Mouse (Mus musculus) megakaryocyte-erythroid progenitor cell, adult 5-6 weeks (primary cell): Measurements from ENCODE around the gene Nrxn3. TPM values are rescaled to one million over a fixed set of nuclear protein-coding genes. Genes with fewer than 3 reads are reported as not detected.
A peak's percentile ranks its signal among the peaks of the same experiment; 100 is the strongest.

Experiments
- ATAC-seq: replicated peaks from 2 replicates; pipeline ENCODE4 v1.8.0; 2016; ENCODE audit warnings: mild to moderate bottlenecking, inconsistent platforms; ENCODE audit not compliant: severe bottlenecking, poor library complexity, low FRiP score, low TSS enrichment
- total RNA-seq, 2 experiments: library from RNA; stranded (forward) in 1 of 2; stranded (reverse) in 1 of 2; fragments of 200-1000, 215-1000 nt in 1 of 2; fragments of >200 nt in 1 of 2; fragmentation: Nextera tagmentation in 1 of 2; gene quantifications; 2 replicates each; pipeline ENCODE4 v1.2.3; 2014 to 2017

The Nrxn3 gene
- total RNA-seq, 2 experiments from 2014 or later: not detected

DNA sequence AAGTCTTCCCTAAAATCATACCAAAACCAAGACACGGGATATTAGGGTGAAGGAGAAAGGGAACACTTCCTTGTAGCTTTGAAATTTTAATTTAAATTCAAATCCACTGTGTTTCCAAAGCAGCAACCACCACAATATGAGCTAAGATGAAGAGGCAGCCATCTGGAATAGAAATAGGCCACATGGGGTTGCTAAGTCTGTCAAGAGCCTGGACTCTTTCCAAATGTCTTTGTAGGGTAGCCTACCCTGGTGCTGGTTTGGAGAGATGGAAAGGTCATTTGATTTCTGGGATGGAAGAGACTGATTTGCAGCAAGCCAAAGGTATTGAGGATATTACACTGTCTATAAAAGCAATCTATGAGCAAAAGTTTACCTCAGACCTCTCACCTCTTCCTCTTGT lies 539.6 kb downstream of the Nrxn3 start:
- ATAC-seq: no peak

DNA sequence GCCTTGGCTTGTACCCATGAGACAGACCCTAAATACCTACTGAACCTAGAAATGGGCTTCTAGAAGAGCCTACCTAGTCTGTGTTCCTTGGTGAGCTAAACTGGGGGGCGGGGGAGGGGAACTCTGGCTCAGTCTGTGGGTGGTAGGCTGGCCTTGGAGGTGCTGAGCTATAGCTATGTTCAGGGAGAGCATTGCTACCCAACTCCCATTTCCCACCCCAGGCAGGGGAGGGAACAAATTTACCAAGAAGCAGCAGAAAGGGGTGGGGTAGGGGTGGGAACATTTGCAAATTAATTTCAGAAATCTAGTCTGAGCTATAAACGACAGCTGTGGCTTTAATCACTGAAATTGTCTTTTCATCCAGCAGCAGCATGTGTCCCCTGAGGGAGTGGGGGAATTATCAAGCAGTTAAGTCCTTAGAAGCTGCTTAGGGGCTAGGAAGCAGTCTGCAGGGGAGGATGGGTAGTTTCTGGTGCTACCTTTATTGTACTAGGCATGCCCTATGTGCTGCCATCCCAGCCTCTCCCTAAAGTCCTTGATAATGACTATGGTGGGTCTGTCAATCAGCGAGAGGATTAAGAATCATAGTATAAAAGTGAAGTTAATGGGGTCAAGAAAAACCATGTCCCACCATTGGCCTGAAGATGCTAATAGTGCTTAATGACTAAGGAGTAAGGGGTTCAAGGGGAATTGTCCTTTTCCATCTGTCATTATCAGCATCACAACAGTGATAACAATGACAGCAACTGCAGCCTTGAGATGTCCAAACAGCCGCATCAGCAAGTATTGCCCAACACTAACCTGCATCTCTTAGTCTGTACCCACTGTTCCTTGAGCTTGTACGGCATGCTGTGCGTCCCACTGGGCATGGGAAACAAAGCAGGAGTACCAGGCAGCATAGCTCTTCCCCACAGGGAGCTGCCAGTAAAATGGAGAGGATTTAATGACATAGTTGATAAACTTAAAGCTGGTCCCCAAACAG lies 560.0 kb downstream of the Nrxn3 start:
- no peak for ATAC-seq

- ATAC-seq: no peak
Observed at GRCm38 (mm10) chr12:89284412-89284811, 561.7 kb downstream of the Nrxn3 start.

GRCm38 (mm10) chr12:89287037-89287436 lies 564.4 kb downstream of the Nrxn3 start:
- ATAC-seq: no peak

DNA sequence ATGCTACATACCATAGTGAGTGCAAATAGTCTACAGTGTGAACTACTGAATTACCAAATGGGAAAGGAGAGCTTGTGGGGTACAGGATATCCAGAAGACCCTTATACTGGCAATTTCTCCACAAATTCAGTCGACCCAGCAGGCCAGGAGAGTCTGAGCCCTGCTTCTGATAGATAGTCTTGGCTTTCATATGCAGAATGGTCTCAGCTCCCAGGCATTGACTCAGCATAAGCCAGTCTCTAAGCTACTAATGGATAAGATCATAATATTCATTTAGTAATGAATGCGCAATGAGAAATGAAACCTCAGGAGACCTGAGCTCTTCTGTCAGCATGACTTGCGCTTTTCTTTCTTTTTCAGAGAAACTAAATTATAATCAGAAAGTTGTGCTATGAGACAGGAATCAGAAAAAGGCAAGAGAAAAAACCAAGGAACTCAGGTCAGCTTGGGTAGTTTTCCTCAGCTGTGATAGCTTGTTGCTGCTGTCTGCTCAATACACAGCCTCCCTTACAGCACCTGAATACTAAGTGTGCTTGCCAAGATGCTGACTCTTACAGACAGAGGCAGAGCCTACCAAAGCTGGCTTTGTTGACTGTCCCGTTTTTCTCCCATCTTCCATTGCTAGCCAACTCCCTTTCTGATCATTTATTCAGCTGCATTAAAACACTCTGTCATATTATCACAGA lies 567.1 kb downstream of the Nrxn3 start:
- no peak for ATAC-seq

GRCm38 (mm10) chr12:89290736-89291574 lies 568.3 kb downstream of the Nrxn3 start:
- ATAC-seq: no peak

DNA sequence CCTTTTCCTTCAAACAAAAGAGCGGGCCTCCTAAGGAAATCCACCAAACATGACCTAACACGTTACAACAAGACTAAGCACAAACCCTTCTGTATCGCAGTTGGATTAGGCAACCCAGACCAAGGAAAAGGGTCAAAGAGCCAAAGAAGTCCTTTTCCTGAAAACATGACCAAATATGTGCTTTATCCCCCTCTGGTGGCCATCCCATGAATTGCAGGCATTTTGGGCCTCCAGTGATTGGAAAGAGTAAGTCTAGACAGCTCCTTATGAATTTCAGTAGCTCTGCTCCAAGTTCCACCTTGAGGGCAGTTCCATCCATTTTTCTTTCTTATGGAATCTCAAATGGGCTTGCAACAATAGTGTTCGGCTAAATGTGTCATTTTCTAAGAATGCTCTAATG lies 579.3 kb downstream of the Nrxn3 start:
- peak; percentile 61; the same call in 1 of the 2 replicates for ATAC-seq

GRCm38 (mm10) chr12:89310200-89310599 lies 587.5 kb downstream of the Nrxn3 start:
- no peak for ATAC-seq

GRCm38 (mm10) chr12:89312586-89312985 lies 589.9 kb downstream of the Nrxn3 start:
- peak; percentile 94 for ATAC-seq

DNA sequence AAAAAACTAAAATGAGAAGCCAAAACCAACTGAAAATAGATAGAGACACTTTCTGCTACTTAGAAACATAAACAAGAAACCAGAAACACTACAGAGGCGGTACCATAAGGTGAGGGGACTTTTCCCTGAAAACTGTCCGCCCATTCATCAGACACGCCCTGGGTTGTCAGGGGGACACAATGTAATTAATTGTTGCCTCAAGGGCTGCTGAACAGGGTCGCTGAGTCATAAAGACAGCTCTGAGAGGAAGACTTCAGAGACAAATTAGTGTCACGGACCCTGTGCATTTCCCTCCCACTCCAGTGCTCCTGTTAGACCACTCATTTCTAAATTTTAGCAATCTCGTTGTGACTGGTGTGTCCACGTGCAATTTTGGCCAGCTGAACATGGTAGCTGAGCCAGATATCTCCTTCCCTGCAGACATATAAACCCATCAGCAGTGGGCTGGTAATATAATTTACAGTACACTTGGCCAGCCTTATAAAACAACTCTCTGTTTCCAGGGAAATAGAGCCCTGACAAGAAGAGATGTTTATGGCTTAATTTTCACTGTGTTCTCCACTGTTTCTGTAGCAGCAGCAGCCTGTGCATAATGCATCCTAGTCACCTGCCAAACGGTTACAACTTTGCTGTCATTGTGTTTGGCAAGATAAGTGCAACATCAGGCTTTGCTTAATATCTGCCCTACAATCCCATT lies 603.3 kb downstream of the Nrxn3 start:
- no peak for ATAC-seq

DNA sequence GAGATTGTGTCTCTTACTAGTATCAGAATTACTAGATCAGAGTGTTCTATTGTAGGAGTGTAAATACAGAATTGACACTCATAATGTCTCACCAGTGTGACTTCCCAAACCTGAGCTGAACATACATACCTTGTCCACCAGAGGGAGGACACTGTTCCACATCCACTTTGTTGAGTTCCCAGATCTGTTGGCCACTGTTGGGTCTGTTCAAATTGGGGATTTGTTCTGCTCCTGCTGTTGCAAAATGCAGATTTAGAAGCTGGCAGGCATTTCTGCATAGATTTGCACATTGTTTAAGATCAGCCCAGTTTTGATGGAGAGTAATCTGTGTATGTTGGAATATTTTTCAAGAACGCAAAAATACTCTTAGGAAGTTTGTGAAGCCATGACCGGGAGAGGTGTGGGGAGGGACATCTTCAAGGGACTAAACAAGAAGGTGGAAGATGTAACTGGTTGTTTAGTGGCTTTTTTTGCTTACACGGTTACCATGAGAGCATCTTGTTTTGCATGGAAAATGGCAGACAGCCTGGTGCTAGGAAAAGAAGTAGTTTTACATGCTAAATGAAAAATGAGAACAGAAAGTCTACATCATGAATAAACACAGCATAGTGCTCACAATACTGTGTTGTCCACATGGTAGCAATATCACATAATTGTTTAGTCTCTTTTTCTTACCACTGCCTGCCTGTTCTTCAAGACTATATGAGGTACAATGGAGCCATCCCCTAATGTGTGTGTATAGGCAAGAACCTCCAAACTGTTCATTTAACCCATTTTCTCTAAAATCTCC lies 609.0 kb downstream of the Nrxn3 start:
- peak; percentile 63; the same call in 1 of the 2 replicates for ATAC-seq

GRCm38 (mm10) chr12:89333486-89333885 lies 610.8 kb downstream of the Nrxn3 start:
- ATAC-seq: no peak

DNA sequence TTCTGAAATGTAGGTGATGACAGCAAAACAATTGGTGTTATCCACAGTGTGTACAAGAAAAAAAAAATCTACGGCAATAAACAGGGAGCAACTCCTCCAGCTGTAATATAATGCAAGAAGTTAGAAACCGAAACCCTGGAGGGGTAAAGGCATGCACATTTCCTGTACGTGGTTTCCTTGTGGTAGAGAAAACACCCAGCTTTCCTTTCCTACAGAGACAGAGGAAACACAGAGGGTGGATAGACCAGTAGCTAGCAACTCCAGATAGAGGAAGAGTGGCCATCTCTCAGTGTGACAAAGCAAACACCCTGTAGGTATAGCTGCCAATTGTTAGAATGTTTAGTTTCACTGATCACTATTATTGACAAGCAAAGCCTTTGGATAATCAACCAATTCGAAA lies 642.2 kb downstream of the Nrxn3 start:
- ATAC-seq: no peak

DNA sequence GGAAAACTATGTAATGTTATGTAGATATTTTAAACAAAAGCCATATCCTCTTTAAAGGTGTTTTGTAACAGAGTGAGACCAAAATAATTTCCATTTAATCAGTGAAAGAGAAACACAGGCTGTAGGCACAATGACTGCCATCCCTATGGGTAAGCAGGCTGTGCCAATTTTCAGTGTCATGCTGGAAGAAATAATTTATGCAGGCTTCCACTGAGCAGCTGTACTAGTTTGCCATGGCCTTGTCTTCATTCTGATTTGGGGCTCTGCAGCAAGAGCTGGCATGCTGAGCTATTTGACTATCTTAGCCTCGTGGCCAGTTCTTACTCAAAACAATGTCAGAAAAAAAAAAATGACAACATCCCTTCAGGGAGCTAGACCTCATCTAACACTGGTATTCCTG lies 647.3 kb downstream of the Nrxn3 start:
- no peak for ATAC-seq

GRCm38 (mm10) chr12:89376600-89376999 lies 653.9 kb downstream of the Nrxn3 start:
- no peak for ATAC-seq

- ATAC-seq: no peak
Observed at GRCm38 (mm10) chr12:89377051-89377643, 654.5 kb downstream of the Nrxn3 start.

DNA sequence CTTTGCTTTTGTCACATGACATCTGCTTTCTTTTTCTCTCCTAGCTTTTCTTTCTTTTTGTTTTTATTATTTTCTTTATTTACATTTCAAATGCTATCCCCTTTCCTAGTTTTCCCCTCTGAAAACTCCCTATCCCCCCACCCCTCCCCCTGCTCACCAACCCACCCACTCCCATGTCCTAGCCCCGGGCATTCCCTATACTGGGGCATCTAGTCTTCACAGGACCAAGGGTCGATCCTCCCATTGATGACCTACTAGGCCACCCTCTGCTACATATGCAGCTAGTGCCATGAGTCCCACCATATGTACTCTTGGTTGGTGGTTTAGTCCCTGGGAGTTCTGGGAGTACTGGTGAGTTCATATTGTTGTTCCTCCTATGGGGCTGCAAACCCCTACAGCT lies 655.0 kb downstream of the Nrxn3 start:
- ATAC-seq: no peak

DNA sequence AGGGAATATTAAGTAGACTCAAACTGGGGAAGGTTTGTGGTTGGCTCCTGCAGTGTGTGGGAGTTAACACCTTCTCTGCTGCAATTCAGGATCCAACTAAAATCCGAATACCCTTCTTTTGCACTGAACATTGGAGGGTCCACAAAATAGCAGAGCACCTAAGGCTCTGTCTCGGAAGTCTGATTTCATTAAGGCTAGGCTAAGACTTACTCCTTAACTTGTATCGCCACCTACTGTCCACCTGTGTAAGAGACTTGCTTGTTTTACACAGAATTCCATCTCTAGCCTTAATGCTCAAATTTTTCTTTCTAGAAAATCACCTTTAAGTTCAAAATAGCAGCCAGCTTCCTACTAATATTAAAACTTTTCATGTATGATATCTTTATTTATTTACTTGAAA lies 660.6 kb downstream of the Nrxn3 start:
- 0 out of 2 replicates have a peak, but pooled peaks have one; percentile 52 for ATAC-seq
